Mouse (Mus musculus): Measurements from ENCODE around the gene Ndufa8. TPM values are rescaled to one million over a fixed set of nuclear protein-coding genes. Genes with fewer than 3 reads are reported as not detected.

Gene Ndufa8
- polyA plus RNA-seq, 1 experiment, result 37.6 TPM

DNA sequence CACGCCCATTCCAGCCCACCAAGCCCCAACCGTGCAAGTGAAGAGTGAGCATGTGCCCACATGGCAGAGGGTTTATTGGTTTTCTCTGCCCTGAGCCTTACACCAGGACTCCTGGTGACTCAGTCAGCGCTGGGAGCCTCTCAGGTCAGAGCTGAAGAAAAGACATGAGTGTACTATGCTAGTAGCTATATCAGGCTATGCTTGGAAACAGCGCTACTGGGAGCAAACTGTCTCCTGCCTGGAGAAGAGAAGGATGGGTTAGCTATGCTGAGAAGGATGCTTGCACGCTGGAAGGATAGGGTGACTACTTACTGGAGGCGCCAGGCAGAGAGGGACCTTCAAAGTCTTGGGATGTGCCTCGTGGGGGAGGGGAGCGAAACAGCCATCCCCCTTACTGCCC is 38.6 kb downstream of the Ndufa8 start:
- Histone ChIP-seq H3K4me1 (ENCODE audit: control insufficient read depth, insufficient read depth, low read length) (no peaks in the 10 kb centered on the region), H3K4me3 (replicated peaks; ENCODE audit: control insufficient read depth, low read depth, low read length) (no peak overlapping the region), H3K27ac (ENCODE audit: control insufficient read depth, insufficient read depth, low read depth, low read length, poor library complexity) (no peak overlapping the region)
- 65% methylated on average over 8 of the region's 8 CpGs for WGBS
- TF ChIP-seq POLR2A (IDR thresholded peaks at IDR 0.05; ENCODE audit: borderline replicate concordance, control insufficient read depth, low read depth, low read length), result no peak
- no peak for TF ChIP-seq CTCF (IDR thresholded peaks at IDR 0.05; ENCODE audit: control insufficient read depth, insufficient read depth, low read length)

GRCm38 (mm10) chr2:36009386-36009785 is 39.8 kb downstream of the Ndufa8 start:
- Histone ChIP-seq H3K27ac (ENCODE audit: control insufficient read depth, insufficient read depth, low read depth, low read length, poor library complexity) (no peak overlapping the region), H3K4me1 (ENCODE audit: control insufficient read depth, insufficient read depth, low read length) (no peaks in the 10 kb centered on the region), H3K4me3 (replicated peaks; ENCODE audit: control insufficient read depth, low read depth, low read length) (no peak overlapping the region)
- TF ChIP-seq POLR2A (IDR thresholded peaks at IDR 0.05; ENCODE audit: borderline replicate concordance, control insufficient read depth, low read depth, low read length), result no peak
- TF ChIP-seq CTCF (IDR thresholded peaks at IDR 0.05; ENCODE audit: control insufficient read depth, insufficient read depth, low read length), result peak; percentile 74
- 22% methylated on average over 4 of the region's 4 CpGs for WGBS

DNA sequence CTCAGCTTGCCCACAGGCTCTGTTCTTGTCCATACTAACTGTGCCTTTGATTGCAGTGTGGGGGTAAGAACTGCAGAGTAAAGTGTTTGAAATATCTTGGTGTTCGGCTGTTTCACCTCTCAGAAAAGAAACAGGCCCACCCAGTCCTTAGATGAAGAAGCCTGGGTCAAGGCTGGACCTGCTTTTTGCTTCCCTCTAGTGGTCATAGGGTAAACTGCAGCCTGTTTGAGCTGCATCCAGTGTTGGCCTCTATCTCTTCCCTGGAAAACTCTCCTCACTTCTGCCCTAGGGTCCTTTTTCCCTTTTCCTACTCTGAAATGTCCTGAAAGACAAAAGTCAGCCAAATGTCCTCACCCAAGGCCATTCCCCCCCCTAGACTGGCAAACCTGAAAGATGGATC is 41.1 kb downstream of the Ndufa8 start:
- TF ChIP-seq CTCF (IDR thresholded peaks at IDR 0.05; ENCODE audit: control insufficient read depth, insufficient read depth, low read length) (peak; percentile 64), POLR2A (IDR thresholded peaks at IDR 0.05; ENCODE audit: borderline replicate concordance, control insufficient read depth, low read depth, low read length) (no peak)
- H3K4me1 ChIP-seq (ENCODE audit: control insufficient read depth, insufficient read depth, low read length), result no peaks in the 10 kb centered on the region
- H3K4me3 ChIP-seq (replicated peaks; ENCODE audit: control insufficient read depth, low read depth, low read length), result no peak overlapping the region
- 0% methylated on average over 1 of the region's 1 CpGs for WGBS
- no peak overlapping the region for H3K27ac ChIP-seq (ENCODE audit: control insufficient read depth, insufficient read depth, low read depth, low read length, poor library complexity)

- TF ChIP-seq POLR2A (IDR thresholded peaks at IDR 0.05; ENCODE audit: borderline replicate concordance, control insufficient read depth, low read depth, low read length), result no peak
- no peak for TF ChIP-seq CTCF (IDR thresholded peaks at IDR 0.05; ENCODE audit: control insufficient read depth, insufficient read depth, low read length)
- Histone ChIP-seq H3K4me1 (ENCODE audit: control insufficient read depth, insufficient read depth, low read length) (no peaks in the 10 kb centered on the region), H3K27ac (ENCODE audit: control insufficient read depth, insufficient read depth, low read depth, low read length, poor library complexity) (no peak overlapping the region), H3K4me3 (replicated peaks; ENCODE audit: control insufficient read depth, low read depth, low read length) (no peak overlapping the region)
- 64% methylated on average over 6 of the region's 6 CpGs for WGBS
These were observed 47.0 kb downstream of the Ndufa8 start for GRCm38 (mm10) chr2:36002188-36002587.

DNA sequence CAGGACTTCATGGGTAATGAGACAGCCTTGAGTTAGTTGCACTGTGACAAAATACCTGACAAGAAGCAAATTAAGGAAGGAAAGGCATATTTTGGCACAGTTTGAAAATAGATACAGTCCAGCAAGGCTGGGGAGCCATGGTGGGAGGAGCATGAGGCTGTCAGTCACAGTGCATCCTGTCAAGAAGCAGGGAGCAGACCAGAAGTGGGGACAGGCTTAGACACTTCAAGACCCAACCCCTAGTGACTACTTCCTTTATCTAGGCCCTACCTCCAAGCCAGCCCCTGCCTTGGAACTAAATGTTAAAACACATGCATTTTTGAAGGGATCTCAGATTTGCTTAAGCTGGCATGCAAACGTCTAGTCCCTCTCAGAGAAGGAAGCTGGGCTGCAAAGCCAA is 48.8 kb downstream of the Ndufa8 start:
- H3K4me3 ChIP-seq (replicated peaks; ENCODE audit: control insufficient read depth, low read depth, low read length), result no peak overlapping the region
- 7% methylated on average over 1 of the region's 1 CpGs for WGBS
- no peaks in the 10 kb centered on the region for H3K4me1 ChIP-seq (ENCODE audit: control insufficient read depth, insufficient read depth, low read length)
- TF ChIP-seq CTCF (IDR thresholded peaks at IDR 0.05; ENCODE audit: control insufficient read depth, insufficient read depth, low read length) (no peak), POLR2A (IDR thresholded peaks at IDR 0.05; ENCODE audit: borderline replicate concordance, control insufficient read depth, low read depth, low read length) (no peak)
- H3K27ac ChIP-seq (ENCODE audit: control insufficient read depth, insufficient read depth, low read depth, low read length, poor library complexity), result no peak overlapping the region

DNA sequence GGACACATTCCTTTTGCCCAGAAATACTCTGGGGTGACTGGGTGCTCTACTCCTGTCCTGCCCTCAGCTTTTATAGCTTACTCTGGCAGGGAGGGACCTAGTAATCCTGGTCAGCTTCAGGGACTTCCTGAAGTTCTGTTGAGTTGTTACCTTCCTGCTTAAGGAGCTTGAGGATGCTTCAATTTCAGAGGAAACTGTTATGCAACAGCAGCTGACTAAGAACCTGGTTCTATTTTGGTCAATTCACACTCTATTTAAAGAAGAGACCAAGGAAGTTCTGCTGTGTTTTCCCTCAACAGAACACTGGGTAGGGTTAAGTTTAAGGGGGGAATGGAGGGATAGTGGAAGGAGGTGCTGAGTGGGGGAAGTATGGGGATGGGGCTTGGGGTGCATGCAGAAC is 50.0 kb downstream of the Ndufa8 start:
- no peaks in the 10 kb centered on the region for H3K4me1 ChIP-seq (ENCODE audit: control insufficient read depth, insufficient read depth, low read length)
- no peak overlapping the region for H3K27ac ChIP-seq (ENCODE audit: control insufficient read depth, insufficient read depth, low read depth, low read length, poor library complexity)
- no peak overlapping the region for H3K4me3 ChIP-seq (replicated peaks; ENCODE audit: control insufficient read depth, low read depth, low read length)
- TF ChIP-seq CTCF (IDR thresholded peaks at IDR 0.05; ENCODE audit: control insufficient read depth, insufficient read depth, low read length) (no peak), POLR2A (IDR thresholded peaks at IDR 0.05; ENCODE audit: borderline replicate concordance, control insufficient read depth, low read depth, low read length) (no peak)

- H3K27ac ChIP-seq (ENCODE audit: control insufficient read depth, insufficient read depth, low read depth, low read length, poor library complexity), result no peak overlapping the region
- WGBS, result 80% methylated on average over 5 of the region's 5 CpGs
- no peaks in the 10 kb centered on the region for H3K4me1 ChIP-seq (ENCODE audit: control insufficient read depth, insufficient read depth, low read length)
- TF ChIP-seq CTCF (IDR thresholded peaks at IDR 0.05; ENCODE audit: control insufficient read depth, insufficient read depth, low read length), result no peak
- TF ChIP-seq POLR2A (IDR thresholded peaks at IDR 0.05; ENCODE audit: borderline replicate concordance, control insufficient read depth, low read depth, low read length), result no peak
- H3K4me3 ChIP-seq (replicated peaks; ENCODE audit: control insufficient read depth, low read depth, low read length), result no peak overlapping the region
These were observed 50.8 kb downstream of the Ndufa8 start for GRCm38 (mm10) chr2:35998416-35998815.

DNA sequence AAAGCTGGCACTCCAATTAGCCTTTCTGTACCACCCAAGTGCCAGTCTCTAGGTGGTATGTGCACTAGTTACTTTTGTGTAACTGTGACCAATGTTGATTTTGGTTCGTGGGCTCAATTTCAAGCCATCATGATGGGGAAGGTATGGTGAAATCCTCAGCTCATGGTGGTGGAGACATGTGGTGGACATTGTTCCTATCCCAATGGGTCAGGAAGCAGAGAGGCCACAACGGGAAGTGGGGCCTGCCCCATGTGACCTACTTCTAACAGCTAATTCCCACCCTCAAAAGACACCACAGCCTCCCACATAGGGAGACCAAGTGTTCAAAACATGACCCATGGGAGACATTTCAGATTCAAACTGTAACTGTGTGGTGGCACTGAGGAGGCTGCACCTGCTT is 52.5 kb downstream of the Ndufa8 start:
- H3K4me1 ChIP-seq (ENCODE audit: control insufficient read depth, insufficient read depth, low read length), result no peaks in the 10 kb centered on the region
- no peak overlapping the region for H3K4me3 ChIP-seq (replicated peaks; ENCODE audit: control insufficient read depth, low read depth, low read length)
- 14% methylated on average over 2 of the region's 2 CpGs for WGBS
- no peak for TF ChIP-seq POLR2A (IDR thresholded peaks at IDR 0.05; ENCODE audit: borderline replicate concordance, control insufficient read depth, low read depth, low read length)
- no peak for TF ChIP-seq CTCF (IDR thresholded peaks at IDR 0.05; ENCODE audit: control insufficient read depth, insufficient read depth, low read length)
- H3K27ac ChIP-seq (ENCODE audit: control insufficient read depth, insufficient read depth, low read depth, low read length, poor library complexity), result no peak overlapping the region

DNA sequence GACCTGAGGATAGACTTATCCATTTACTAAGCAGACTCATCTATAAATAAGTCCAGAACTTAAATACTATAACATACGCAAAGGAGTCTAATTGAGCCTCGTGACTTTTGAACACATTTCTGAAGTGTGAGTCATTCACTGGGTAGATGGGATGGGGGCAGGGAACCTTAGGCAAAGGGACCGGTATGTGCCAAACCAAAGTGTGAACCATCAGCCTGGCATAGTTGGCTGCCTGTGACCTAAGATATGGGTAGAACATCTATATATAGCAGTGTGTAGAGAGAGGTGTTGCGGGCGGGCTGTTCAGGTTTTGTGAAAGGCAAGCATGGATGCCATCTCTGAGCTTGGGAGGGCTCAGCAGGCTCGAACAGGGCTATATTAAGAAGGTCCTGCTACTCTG is 54.9 kb downstream of the Ndufa8 start:
- H3K27ac ChIP-seq (ENCODE audit: control insufficient read depth, insufficient read depth, low read depth, low read length, poor library complexity), result no peak overlapping the region
- WGBS, result 77% methylated on average over 6 of the region's 6 CpGs
- TF ChIP-seq POLR2A (IDR thresholded peaks at IDR 0.05; ENCODE audit: borderline replicate concordance, control insufficient read depth, low read depth, low read length) (no peak), CTCF (IDR thresholded peaks at IDR 0.05; ENCODE audit: control insufficient read depth, insufficient read depth, low read length) (no peak)
- no peak overlapping the region for H3K4me3 ChIP-seq (replicated peaks; ENCODE audit: control insufficient read depth, low read depth, low read length)
- no peaks in the 10 kb centered on the region for H3K4me1 ChIP-seq (ENCODE audit: control insufficient read depth, insufficient read depth, low read length)

All from bone marrow, adult 2 months (tissue).